Mouse (Mus musculus) layer of hippocampus, adult 11-12 months (tissue): ENCODE measurements around the gene Spin4.

ENCODE experiments used
- DNase-seq: peaks from one replicate; pipeline ENCODE4 v3.0.0; 2022; ENCODE audit warnings: low spot score

Gene Spin4

GRCm38 (mm10) chrX:95026361-95026892, at the start of gene Spin4:
Gene Spin4, minus strand, starts transcription at chrX:95026682.
- peak; percentile 61 for DNase-seq

- DNase-seq, result no peak
Observed at GRCm38 (mm10) chrX:95027907-95028306, 1.4 kb upstream of the Spin4 start.

GRCm38 (mm10) chrX:95025779-95026360, 612 bp downstream of the Spin4 start:
- peak; percentile 15 for DNase-seq

- DNase-seq, result peak; percentile 29
Observed at GRCm38 (mm10) chrX:95012033-95012432, 14.4 kb downstream of the Spin4 start.

- DNase-seq, result no peak
Observed at GRCm38 (mm10) chrX:94998845-94999244, 27.6 kb downstream of the Spin4 start.

- no peak for DNase-seq
Observed at GRCm38 (mm10) chrX:94994113-94994512, 32.4 kb downstream of the Spin4 start.

GRCm38 (mm10) chrX:94990903-94991302, 35.6 kb downstream of the Spin4 start:
- no peak for DNase-seq

- DNase-seq, result peak; percentile 12
Observed at GRCm38 (mm10) chrX:94990080-94990825, 36.2 kb downstream of the Spin4 start.
